Mouse (Mus musculus) inflammation-experienced regulatory T-cells, adult 6 months (primary cell): ENCODE data around the gene Sult6b2. TPM values are rescaled to one million over a fixed set of nuclear protein-coding genes. Genes with fewer than 3 reads are reported as not detected.

Experiments
- ATAC-seq: one replicate; pipeline ENCODE4 v1.8.0; 2017
- polyA plus RNA-seq, 3 experiments: library from polyadenylated mRNA; unstranded; fragments of 100-300 nt; shearing (Covaris generic); gene quantifications; one replicate each; pipeline ENCODE4 v1.2.1; 2017

The Sult6b2 gene
- polyA plus RNA-seq, 3 experiments from 2014 or later: not detected

DNA sequence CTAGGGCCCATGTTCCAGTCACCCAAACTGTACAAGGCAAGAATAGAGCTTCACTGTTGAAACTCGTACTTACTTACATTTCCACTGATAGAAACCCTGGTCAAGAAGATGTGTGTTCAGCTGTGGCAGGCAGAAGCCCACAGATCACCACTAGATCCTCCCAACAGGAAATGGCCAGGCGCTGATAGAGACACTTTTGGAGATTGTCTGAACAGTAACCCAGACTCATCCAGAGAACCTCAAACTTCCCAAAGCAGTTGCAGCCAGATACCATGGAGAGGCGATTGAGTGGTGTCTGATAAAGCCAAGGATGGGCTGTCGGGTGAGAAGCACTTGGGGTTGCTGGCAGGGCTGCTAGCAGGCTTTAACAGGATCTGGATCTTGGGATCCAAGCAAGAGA lies 27.4 kb downstream of the Sult6b2 start:
- no peak for ATAC-seq

DNA sequence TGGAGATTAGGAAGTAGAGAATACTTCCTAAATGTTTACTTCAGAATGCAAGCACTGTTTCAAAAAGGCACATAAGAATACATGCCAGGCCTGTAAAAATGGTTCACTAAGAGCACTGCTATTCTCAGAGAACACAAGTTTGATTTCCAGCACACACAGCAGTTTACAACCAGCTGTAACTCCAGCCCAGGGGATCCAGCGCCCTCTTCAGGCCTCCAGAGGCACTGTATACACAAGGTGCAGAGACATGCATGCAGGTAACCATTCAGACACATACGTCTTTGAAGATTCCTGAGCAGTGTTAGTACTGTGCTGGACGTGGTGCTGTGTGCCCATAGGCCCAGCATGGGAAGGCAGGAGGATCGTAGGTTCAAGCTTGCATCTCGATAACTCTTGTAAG lies 30.7 kb downstream of the Sult6b2 start:
- ATAC-seq: no peak

DNA sequence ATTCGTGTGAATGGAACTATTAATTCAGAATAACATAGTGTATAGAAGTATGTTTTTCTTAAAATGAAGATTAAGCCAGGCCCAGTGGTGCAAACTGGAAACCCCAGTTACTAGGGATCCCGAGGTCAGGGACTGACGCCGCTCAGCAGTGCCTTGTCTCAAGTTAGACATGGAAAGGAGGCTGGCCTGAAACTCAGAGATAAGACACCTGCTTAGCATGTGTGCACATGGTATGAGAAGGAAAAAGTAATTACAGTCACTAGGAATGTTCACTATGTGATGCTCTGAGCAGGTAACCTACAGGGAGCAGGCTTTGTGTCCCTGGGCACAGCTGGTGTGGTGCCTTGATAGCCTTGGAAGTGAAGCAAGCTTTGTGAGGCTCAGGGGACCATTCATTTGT lies 32.7 kb downstream of the Sult6b2 start:
- no peak for ATAC-seq

DNA sequence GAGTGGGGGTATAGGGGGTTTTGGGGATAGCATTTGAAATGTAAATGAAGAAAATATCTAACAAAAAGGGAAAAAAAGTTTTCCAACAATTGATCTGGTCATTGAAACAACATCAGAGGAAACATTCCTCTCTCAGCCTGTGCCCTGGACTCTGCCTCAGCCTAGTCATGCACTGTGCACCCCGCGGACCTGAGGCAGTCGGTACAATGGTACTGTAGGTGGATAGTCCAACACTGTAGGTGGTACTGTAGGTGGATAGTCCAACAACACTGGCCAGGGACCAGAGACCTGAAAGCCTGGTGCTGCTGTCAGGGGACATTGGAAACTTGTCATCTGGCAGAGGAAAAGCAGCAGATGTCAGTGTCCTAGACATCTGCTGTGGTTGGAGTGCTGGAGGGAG lies 34.4 kb downstream of the Sult6b2 start:
- no peak for ATAC-seq

DNA sequence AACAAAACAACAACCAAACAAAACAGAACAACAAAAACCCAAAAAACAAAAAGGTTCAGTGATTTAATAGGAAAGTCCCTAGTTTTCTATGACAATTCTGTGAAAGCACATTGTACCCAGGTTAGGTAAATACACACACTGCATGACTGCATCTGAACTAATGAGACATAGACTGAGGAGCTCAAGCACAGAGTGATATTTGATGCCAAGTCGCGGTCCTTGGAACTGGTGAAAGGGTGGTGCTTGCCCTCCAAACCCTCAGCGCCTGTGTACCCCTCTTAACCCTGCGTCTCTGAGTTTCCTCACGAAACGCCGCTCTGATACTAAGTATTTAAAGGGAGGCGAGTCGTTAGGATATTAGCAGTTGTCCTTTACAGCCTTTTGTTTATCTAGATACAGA lies 37.0 kb downstream of the Sult6b2 start:
- no peak for ATAC-seq

DNA sequence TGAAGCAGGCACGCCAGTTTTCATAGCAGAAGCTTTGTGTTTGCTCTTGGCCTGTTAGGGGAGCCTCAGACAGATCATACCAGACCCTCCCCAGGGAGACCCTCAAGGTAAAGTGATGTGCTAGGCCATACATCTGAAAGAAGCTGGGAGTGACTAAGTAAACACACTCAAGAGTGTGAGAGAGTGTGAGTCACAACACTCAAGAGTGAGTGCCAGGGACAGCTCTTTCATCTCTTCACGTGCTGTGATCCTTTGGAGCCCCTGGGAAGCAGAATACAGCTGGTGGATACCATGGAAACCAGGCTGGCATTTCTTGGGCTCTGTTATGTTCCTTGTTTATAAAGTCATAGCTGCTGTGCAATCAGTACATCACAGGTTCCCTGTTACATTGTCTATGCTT lies 39.4 kb downstream of the Sult6b2 start:
- ATAC-seq: no peak

DNA sequence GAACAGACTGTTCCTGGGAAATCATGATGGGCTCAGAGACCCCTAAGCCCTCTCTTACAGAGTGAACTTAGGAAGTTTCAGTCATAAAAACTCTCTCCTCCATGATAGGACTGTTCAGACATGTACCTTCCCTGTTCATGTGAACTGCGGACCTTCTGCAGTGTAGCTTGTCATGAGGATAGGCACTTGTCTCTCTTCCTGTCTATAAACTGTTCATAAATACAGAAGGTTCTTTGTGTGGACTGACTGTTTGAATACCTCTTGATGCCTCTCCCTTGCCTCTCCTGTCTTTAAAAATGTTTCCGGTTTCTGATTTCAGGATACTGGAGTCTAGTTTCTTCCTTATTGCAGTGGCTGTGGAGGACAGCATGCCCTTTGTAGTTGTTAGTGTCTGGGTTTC lies 44.7 kb downstream of the Sult6b2 start:
- no peak for ATAC-seq

DNA sequence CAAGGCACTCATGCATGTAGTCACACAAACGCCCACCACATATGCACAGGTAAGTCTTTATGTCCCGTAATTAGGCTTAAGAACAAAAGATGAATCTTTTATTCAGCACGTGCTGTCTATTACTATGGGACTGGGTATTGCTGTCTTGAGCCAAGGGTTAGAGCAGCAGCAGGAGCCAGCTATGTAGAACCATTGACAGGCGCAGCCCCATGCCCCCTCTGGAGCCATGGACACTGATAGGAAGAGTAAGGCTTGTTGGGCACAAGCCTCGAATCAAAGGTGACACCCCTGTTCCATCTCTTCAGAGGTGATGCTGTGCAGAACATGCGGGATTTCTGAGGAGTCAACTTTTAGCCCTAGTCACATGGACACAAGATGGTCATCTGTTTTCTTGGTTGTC lies 45.7 kb downstream of the Sult6b2 start:
- no peak for ATAC-seq

DNA sequence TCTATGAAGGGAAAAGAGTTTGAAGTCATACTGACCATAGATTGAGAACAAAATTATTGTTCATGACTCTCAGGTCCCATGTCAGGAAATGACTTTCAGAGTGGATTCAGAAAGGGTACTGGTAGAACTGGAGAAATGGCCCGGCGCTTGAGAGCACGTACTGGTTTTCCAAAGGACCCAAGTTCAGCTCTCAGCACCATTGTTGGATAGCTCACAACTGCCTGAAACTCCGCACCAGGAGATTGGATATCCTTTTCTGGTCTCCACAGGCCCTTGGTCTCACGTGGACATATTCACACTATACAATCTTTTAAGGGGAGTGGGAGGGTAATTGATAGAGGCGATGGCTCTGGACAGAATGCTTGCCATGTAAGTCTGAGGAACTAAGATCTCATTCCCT lies 46.3 kb downstream of the Sult6b2 start:
- ATAC-seq: no peak

DNA sequence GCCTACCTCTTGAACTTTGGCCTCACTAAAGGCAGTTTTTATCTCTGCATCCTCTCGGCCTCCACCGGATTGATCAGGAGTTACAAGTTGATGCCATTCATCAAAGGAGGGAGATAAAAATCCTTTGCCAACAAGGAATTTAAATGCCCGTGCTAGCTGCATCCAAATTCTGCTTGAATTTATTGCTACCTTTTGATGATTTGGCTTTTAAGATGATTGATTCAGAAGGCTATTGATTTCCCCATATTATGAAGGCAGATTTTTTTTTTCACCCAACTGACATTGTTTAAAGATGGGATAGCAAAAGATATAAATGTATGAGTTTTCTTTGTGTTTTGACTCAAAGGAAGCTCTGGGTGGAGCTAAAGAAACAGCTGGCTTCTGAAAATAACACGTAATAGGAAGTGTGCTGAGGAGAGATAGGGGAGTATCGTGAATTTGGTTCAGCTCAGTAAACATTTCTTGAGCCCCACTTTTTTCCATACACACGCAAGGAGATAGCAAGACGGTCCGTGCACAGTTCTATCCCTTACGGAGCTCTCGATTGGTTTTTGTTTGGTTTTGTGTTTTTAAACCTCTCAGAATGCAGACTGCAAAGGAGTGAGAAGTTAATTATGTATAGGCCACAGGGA lies 46.9 kb downstream of the Sult6b2 start:
- ATAC-seq: peak; percentile 72

DNA sequence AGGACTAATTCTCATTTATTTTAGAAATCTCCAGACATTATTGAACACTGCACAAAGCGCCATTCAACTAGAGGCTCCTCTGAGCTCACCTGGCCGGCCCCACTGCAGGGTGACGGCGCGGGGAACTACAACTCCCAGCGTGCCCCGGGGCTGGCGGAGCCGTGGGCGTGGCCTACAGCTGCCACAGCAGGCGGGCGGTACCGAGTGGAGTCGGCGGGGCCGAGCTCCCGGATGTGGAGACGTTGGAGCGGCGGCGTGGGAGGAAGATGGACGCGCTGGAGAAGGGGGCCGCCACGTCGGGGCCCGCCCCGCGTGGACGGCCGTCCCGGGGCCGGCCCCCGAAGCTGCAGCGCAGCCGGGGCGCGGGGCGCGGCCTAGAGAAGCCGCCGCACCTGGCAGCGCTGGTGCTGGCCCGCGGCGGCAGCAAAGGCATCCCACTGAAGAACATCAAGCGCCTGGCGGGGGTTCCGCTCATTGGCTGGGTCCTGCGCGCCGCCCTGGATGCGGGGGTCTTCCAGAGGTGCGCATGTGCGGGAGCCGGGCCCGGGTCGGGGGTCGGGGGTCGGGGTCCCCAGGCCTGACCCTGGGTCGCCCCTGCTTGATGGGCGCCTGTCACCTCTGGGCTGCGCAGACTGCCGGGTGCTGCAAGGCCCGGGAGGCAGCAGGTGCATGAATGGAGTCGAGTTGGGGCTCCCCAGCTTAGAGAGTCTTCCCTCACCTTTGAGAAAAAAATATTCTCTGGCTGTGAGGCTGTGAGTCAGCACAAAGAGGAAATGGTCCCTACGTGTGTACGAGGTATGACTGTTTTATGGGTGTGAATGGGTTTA lies 47.6 kb downstream of the Sult6b2 start, which contains the start of gene Cmas:
Gene Cmas (plus strand): TSS at position 180 of the 827 bp plus-strand sequence.
- peak; percentile 81 for ATAC-seq

DNA sequence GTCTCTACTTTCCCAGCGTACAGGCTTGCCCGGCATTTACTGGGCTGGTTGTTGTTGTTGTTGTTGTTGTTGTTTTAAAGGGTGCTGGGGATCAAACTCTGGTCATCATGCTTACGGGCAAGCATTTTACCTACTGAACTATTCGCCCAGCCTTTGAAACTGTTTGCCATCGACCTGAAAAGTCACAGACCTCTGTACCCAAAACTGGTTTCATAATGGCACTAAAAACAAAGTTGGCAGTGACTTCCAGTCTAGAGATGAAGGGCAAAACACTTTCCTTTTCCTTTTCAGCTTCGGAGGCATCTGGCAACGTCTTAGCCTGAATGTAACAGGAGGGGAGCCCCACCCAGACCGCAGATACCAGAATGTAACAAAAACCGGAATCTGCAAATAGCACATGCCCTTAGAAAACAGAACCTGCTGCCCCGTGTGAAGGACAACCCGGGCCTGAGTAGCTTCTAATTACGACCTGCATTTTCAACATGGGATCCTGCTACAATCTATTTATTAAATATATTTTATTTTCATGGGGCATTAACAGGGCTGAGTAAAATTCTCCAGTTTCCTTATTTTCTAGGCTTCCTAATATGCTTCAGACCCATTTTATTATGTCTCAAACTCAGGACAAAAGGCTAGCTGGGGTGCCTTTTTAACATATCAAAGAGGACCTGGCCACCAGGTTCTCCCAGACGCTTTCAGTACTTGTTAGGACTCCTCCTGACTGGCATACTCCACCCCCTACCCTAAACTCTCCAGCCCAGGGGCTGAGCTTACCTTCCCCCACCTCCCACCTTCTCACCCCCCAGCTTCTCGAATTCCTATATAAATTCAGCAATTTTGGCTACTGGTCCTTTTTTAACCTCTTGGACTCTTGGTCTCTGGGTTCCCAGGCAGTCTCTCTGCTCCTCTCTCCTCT lies 51.7 kb downstream of the Sult6b2 start:
- ATAC-seq: peak; percentile 9

DNA sequence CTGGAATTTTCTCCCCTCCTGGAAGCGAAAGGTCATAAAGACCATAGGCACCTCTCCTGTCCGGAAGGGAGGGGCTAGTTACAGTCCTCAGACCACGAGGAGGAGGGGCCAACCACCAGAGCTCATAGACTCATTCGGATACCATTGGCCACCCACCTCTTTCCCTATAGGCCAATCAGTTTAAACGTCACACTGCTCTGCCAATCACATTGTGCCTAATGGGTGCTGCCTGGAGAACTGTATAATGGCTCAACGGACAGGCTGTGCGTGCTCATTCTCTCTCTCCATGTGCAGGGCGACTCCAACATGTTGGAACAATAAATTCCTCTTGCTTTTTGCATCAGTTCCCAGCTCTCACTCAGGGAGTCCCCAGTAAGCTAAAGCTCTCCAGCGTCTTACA lies 52.9 kb downstream of the Sult6b2 start:
- ATAC-seq: no peak

DNA sequence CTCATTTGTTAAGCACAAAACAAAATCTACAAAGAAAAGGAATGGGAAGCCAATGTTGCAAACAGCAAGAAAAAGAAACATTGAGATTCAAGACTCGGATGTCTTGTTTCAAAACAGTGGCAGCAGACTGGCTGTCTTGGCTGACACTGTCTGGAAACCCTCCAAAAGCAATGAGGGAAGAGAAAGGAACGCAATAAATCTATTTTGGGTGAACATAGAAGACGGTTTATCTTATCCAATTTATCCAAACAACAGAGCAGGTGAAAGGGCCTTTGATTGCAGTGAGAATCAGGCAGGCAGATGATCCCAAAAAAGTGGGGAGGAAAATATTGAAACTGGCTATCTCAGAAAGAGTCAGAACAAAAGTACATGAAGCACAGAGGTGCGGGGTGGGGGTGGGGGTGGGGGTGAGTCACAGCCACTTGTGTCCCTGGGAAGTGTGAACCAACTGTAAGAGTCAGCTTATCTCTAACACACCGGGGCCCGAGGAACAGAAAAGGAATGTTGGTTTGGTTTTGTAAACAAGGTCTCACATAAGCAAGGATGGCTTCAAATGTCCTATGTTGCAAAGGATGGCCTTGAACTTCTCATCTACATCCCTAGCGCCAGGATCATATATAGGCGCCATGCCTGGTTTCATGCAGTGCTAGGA lies 56.1 kb downstream of the Sult6b2 start:
- ATAC-seq: no peak

DNA sequence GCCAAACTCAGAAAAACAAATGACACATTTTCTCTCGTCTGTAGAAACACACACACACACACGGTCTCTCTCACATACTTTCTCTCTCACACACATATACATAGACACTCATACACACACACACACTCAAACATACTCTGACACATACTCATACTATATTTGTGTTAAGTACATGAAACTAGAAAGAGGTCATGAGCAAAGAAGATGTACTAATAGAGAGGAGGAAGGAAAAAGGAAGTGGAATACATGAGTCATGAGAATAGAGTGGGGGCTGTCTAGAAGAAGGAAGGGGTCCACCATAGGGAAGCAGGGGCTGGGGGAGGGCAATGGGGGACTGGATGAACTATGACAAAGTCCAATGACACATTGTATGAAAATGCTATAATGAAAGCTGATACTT lies 57.1 kb downstream of the Sult6b2 start:
- no peak for ATAC-seq

DNA sequence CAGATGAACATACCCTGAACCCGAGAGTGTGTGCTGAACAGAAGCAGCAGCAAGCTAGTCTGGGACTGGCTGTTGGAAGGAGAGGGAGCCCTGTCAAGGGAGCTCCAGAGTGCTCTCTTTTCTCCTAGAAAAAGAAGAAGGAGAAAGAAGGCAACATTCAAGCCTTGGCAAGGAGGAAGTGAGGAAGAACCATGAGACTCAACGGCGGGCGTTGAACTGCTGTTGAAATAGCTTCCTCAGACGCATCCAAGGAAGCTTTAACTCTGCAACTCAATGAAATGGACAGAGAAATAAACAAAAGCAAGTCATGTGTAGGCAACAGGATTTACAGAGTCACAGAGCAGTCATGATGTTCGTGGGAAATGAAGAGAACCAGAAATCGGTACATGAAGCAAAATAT lies 57.5 kb downstream of the Sult6b2 start:
- ATAC-seq: no peak

DNA sequence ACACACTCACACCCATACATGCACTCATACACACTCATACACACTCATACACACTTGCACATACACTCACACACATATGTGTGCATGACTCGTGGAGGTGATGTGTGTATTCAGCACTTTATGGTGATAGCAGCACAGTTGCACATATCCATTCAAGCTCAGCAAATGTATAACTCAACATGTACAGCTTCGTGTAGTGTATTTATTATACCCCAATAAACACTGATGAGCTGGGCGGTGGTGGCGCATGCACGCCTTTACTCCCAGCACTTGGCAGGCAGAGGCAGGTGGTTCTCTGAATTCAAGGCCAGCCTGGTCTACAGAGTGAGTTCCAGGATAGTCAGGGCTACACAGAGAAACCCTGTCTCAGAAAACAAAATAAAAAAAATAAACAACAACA lies 58.8 kb downstream of the Sult6b2 start:
- no peak for ATAC-seq

DNA sequence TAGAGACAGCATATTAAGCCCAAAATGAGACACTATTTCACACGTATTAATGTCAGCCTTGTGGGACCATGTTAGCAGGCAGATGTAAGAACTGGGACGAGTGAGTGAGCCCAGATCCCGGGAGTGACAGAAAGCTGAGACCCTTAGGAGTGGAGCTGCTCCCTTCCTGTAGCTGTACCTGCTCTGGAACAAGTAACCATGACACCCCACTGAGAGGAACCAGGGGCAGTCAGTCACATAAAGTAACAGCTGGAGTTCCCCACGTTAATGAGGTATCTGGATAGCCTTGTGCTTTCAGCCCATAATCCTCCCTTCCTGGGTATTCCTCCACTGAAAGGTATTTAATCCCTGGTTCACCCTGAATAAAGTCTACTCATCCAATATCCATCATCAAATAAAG lies 61.1 kb downstream of the Sult6b2 start:
- no peak for ATAC-seq

DNA sequence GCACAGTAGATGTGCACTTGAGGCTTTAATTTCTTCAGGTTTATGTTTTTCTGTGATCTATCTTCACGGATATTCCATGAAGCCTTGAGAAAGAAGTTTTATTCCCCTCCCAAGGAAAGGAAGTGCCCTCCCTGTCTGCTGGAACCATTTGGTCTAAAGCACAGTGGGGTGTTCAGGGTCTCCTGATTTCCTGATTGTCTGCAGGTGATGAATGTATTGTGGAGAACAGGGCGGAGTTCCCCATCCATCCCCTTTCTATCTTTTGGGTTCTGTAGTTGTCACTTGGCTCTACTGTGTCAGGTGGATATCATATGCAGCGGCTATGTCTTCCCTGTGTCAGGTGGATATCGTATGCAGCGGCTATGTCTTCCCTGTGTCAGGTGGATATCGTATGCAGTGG lies 62.5 kb downstream of the Sult6b2 start:
- ATAC-seq: no peak

DNA sequence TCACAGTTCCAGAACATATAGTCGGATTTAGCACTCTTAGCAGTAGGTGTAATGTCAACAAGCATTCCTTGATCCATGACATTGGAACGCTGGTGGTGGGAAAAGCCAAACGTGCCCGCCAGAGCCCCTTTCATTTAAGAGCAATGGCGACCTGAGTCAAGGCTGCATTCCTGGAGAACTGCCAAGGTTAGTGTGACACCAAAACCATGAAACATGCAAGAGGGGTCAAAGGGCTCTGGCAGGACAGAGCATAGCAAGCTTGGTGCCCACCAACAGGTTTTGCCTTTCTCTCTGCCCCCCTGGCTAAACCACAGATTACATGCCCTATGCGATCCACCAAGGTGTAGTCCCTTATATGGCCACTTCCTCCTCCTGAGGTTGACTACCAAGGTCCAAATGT lies 65.7 kb downstream of the Sult6b2 start:
- ATAC-seq: no peak

DNA sequence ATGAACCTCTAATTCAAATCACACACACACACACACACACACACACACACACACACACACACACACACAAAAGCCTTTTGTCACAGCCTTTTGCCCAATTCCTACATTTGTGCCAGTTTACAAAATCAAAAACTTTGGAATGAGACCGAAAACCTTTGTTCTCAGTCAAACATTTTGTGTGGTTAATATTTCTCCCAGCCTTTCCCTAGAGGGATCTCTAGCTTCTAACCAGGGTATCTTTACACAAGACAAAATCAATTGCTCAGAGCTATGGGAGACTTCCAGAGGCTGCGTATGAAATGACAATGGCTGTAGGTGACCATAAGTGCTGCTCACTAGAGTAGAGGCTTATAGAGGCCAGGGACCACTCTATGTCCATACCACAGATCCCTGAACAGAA lies 66.1 kb downstream of the Sult6b2 start:
- ATAC-seq: no peak

DNA sequence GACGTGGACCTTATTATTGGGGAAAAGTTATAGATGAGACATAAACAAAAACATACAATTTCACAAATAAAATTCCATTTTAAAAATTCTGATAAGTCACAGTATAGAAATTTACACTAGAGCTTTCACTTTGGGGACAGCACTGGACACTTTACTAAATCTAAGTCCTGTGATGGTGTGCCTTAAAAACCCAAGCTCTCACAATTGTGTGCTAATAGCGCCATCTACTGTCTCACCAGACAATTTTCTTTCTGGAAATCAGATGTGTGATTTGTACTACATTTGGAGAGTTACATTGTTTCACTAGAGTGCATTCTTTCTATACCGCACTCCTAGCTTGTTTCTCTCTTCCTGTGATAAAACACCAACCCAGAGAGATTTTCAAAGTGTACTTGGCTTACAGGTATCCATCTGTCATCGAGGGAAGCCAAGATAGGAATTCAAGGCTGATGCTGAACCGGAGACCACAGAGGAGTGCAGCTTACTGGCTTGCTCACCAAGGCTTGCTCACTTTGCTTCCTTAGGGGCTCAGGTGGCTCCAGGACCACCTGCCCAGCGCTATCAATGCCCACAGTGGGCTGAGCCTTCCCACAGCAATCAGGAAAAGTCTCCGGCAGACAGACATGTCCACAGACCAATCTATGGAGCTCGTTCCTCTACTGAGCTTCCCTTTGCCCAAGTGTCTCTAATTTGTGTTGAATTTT lies 68.8 kb downstream of the Sult6b2 start:
- ATAC-seq: peak; percentile 61
